Mouse (Mus musculus): Measurements from ENCODE around the gene Xdh. TPM values are rescaled to one million over a fixed set of nuclear protein-coding genes. Genes with fewer than 3 reads are reported as not detected.

The Xdh gene
- polyA plus RNA-seq, 1 experiment from 2014 or later = 0.52 TPM

DNA sequence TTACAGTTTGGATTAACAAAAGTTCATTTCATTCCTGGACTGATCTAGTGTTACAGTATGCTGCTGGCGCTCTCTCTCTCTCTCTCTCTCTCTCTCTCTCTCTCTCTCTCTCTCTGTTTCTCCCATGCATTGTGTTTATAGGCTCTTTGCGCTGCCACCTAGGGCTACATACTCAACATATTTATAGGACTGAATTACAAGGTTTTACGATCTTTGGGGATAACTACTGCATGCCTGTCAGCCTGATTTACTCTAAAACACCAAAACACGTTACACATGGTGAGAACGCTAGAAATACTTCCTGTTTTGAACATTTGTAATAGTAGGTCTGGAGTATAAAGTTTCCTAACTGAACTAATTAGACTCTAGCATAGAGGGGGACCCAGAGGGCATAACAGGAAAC lies 47.8 kb downstream of the Xdh start:
- 58% methylated on average over 5 of the region's 5 CpGs for whole genome bisulfite sequencing
- no peak for ATAC-seq (ENCODE audit: low read depth)

DNA sequence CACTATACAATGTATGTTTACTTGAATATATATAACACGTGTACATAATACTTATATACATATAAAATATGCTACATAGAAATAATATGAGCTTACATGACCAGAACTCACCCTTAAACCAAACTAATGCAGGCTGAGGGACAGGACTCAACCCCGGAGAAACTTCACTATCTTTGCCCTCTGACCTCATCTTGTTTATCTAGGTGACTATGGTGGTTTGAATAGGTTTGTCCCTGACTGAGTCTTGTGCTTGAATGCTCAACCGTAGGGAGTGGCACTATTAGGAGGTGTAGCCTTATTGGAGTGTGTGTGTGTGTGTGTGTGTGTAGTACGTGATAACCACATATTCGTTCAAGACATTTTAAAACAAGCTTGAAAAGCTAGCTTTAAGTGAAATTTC lies 55.6 kb downstream of the Xdh start:
- Histone ChIP-seq H3K27me3 (no peaks in the 10 kb centered on the region), H3K4me2 (no peak overlapping the region), H3K4me3 (no peak overlapping the region), H3K4me1 (replicated peaks) (no peaks in the 10 kb centered on the region), H3K27ac (replicated peaks) (no peak overlapping the region), H3K9ac (no peak overlapping the region), H3K9me3 (no peaks in the 10 kb centered on the region), H3K36me3 (no peaks in the 10 kb centered on the region)
- WGBS = 87% methylated on average over 5 of the region's 5 CpGs
- ATAC-seq (ENCODE audit: low read depth) = no peak

More for the DNA sequence above, 47.8 kb downstream of the Xdh start:
- no peaks in the 10 kb centered on the region for H3K36me3 ChIP-seq
- H3K27me3 ChIP-seq = no peaks in the 10 kb centered on the region
- no peak overlapping the region for H3K27ac ChIP-seq (replicated peaks)
- no peak overlapping the region for H3K4me3 ChIP-seq
- H3K9ac ChIP-seq = no peak overlapping the region
- no peaks in the 10 kb centered on the region for H3K4me1 ChIP-seq (replicated peaks)
- H3K9me3 ChIP-seq = no peaks in the 10 kb centered on the region
- no peak overlapping the region for H3K4me2 ChIP-seq

DNA sequence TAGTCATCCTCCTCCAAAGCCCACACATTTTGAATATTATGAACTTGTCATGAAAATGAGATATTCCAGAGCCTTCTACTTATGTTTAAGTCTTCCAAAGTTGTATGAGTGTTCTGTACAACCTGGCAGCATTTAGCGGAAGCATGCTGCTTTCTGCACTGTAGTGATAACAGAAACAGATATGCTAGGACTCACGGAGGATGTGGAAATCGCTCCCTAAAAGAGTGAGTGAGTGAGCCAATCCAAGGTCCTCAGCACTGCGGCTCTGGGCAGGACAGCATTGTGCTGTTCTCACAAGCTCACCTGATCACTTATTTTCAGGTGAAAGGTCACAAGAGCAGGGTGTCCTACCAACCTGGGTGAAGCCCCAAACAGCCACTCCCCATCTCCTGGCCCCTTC lies 56.2 kb downstream of the Xdh start:
- no peak for ATAC-seq (ENCODE audit: low read depth)
- no peaks in the 10 kb centered on the region for H3K27me3 ChIP-seq

DNA sequence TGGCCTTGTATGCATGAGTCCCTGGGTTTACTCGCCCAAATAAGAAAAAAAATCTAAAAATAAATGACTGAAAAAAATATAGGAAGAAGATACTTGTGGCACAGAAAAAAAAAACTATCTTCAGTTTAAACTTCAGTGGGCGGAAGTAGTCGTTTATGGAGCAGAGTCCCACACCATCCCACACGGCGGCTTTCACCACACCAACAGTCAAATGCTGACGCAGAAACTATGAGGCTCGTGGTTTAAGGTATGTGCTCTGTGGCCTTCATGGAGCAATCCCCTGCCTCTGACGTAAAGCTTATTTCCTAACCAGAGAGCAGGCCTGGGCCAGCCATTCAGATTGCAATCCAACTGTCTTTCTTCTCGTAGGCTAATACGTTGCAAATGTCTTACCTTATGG lies 56.8 kb downstream of the Xdh start:
- Histone ChIP-seq H3K36me3 (no peaks in the 10 kb centered on the region), H3K4me1 (replicated peaks) (no peaks in the 10 kb centered on the region), H3K4me2 (no peak overlapping the region), H3K27ac (replicated peaks) (no peak overlapping the region), H3K27me3 (no peaks in the 10 kb centered on the region), H3K4me3 (no peak overlapping the region), H3K9ac (no peak overlapping the region), H3K9me3 (no peaks in the 10 kb centered on the region)
- ATAC-seq (ENCODE audit: low read depth) = no peak
- 89% methylated on average over 10 of the region's 10 CpGs for WGBS

More for the DNA sequence above, 56.2 kb downstream of the Xdh start:
- Histone ChIP-seq H3K4me2 (no peak overlapping the region), H3K36me3 (no peaks in the 10 kb centered on the region), H3K9me3 (no peaks in the 10 kb centered on the region), H3K4me3 (no peak overlapping the region), H3K27ac (replicated peaks) (no peak overlapping the region), H3K4me1 (replicated peaks) (no peaks in the 10 kb centered on the region), H3K9ac (no peak overlapping the region)
- 95% methylated on average over 4 of the region's 4 CpGs for WGBS

DNA sequence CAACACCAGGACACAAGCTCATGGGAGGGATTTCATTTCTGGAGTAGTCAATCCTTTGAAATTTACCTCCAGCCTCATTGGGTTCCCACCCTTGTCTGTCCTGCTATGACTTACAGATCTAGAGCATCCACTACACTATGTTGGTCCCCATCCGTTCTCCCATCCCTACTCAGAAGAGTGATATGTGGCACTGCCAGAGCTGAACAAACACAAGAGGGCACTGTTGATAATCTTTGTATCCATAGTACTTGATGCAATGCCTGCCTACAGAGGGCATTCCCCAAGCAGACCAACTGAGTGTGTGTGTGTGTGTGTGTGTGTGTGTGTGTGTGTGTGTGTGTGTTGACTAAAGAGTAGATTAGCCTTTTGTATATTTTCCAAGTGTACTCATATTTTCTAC lies 58.4 kb downstream of the Xdh start:
- H3K4me3 ChIP-seq = no peak overlapping the region
- no peak for ATAC-seq (ENCODE audit: low read depth)
- no peak overlapping the region for H3K4me2 ChIP-seq
- H3K27me3 ChIP-seq = no peaks in the 10 kb centered on the region
- no peaks in the 10 kb centered on the region for H3K4me1 ChIP-seq (replicated peaks)
- 86% methylated on average over 1 of the region's 1 CpGs for WGBS
- H3K36me3 ChIP-seq = no peaks in the 10 kb centered on the region
- no peaks in the 10 kb centered on the region for H3K9me3 ChIP-seq
- no peak overlapping the region for H3K9ac ChIP-seq
- no peak overlapping the region for H3K27ac ChIP-seq (replicated peaks)

DNA sequence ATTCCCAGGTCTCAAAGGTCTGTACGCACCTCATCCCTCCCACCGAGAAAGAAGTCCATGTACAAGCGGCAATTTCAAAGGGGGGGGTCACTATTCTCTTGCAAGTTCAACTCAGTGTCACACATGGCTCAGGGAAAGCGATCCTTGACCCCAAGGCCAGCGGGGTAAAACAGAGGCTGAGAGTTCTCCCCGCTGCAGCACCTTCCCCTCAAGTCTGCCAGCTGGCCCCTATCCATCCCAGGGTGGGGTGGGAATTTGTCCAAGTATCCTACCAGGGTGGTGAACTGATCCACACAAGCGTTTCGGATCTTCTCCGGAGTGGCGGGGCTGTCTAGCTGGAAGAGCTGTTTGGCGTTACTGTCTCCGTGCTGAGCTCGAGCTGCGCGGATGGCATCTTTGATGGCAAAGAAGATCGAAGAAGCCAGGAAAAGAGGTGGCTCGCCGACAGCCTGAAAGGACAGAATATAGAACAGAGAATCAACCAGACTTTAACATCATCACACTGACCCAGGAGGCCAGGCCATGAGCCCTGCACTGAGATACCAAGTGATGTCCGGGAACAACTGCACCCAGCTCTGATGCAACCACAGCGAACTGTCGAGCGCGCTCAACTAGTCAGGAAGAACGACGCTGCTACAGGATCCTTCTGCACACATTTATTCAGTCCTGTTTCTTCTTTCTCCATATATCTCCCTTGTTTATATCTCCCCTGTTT lies 63.8 kb downstream of the Xdh start:
- Histone ChIP-seq H3K27ac (replicated peaks) (no peak overlapping the region), H3K4me1 (replicated peaks) (no peaks in the 10 kb centered on the region; the same call in 1 of the 2 replicates), H3K9ac (no peak overlapping the region), H3K36me3 (no peaks in the 10 kb centered on the region), H3K4me2 (no peak overlapping the region), H3K4me3 (no peak overlapping the region), H3K27me3 (peaks cover 3% of the 10 kb centered on the region; the same call in 1 of the 2 replicates), H3K9me3 (no peaks in the 10 kb centered on the region)
- ATAC-seq (ENCODE audit: low read depth) = no peak
- 91% methylated on average over 25 of the region's 25 CpGs for WGBS

DNA sequence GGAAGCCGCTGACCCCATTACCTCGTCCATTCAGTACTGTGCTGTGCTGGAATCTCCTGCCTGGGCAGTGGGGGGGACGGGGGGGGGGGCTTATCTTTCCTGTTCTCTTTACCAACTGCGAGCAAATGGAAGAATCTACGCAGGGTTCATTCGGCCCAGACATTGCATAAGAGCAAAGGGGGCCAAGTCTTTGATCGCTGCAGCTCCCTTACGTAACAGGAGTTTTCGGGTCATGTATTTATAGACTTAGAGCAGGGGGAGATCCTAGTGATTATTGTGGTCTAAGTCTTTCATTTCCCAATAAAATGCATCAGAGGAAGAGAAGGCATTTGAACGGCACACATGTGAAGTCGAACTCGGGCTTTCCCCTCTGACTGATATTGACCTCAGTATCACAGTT lies 66.7 kb downstream of the Xdh start:
- H3K4me1 ChIP-seq (replicated peaks) = no peaks in the 10 kb centered on the region; the same call in 1 of the 2 replicates
- ATAC-seq (ENCODE audit: low read depth) = no peak
- H3K27me3 ChIP-seq = peaks cover 4% of the 10 kb centered on the region; the same call in 1 of the 2 replicates
- no peaks in the 10 kb centered on the region for H3K36me3 ChIP-seq
- WGBS = 84% methylated on average over 12 of the region's 12 CpGs
- H3K9ac ChIP-seq = no peak overlapping the region
- no peaks in the 10 kb centered on the region for H3K9me3 ChIP-seq
- H3K27ac ChIP-seq (replicated peaks) = no peak overlapping the region
- no peak overlapping the region for H3K4me2 ChIP-seq
- no peak overlapping the region for H3K4me3 ChIP-seq

DNA sequence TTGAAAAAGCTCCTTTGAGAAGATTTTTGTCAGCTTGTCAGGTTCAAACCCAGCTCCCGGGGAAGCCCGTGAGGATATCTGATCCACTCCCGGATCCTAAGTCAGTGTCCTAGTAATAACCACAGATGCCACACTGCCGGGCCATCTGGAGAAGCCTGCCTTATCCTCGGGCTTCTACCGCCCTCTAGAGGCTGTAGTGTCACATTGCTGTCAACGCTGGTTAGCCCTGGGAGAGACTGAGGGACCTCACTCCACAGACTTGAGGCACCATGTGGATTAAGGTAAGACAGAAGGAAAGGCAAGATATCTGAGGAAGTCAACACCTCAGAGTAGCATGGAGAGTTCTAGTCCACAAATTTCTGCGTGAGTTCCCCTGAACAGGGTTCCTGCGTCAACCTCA lies 67.8 kb downstream of the Xdh start:
- H3K27me3 ChIP-seq = peaks cover 4% of the 10 kb centered on the region; the same call in 1 of the 2 replicates
- H3K9me3 ChIP-seq = no peaks in the 10 kb centered on the region
- ATAC-seq (ENCODE audit: low read depth) = peak; percentile 87
- no peak overlapping the region for H3K27ac ChIP-seq (replicated peaks)
- H3K36me3 ChIP-seq = no peaks in the 10 kb centered on the region
- peak overlapping the region; percentile 12; the same call in 1 of the 2 replicates for H3K9ac ChIP-seq
- H3K4me1 ChIP-seq (replicated peaks) = no peaks in the 10 kb centered on the region; the same call in 1 of the 2 replicates
- no peak overlapping the region for H3K4me2 ChIP-seq
- WGBS = 14% methylated on average over 9 of the region's 9 CpGs
- no peak overlapping the region for H3K4me3 ChIP-seq

DNA sequence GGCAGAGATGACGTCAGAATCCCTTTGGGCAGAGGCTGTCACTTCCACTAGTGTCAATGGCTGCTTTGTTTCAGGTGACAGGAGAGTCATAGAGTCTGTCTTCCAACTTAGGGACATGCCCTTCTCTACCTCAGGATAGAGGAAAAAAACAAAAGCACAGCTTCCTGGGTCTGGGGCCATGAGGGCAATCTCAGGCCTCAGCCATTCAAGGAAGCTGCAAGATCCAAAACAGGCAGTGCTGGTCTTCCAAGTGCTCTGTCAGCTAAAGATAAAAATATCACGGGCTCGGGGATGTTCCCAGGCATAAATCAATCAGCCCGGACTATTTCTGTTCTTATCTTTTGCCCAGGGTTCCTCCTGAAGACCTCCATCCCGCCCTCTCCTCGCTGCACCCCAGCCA lies 68.7 kb downstream of the Xdh start:
- H3K4me3 ChIP-seq = no peak overlapping the region
- 67% methylated on average over 6 of the region's 6 CpGs for WGBS
- no peak for ATAC-seq (ENCODE audit: low read depth)
- H3K4me1 ChIP-seq (replicated peaks) = no peaks in the 10 kb centered on the region; the same call in 1 of the 2 replicates
- H3K36me3 ChIP-seq = no peaks in the 10 kb centered on the region
- no peak overlapping the region for H3K9ac ChIP-seq
- H3K4me2 ChIP-seq = no peak overlapping the region
- no peaks in the 10 kb centered on the region for H3K9me3 ChIP-seq
- peaks cover 4% of the 10 kb centered on the region; the same call in 1 of the 2 replicates for H3K27me3 ChIP-seq
- H3K27ac ChIP-seq (replicated peaks) = no peak overlapping the region

DNA sequence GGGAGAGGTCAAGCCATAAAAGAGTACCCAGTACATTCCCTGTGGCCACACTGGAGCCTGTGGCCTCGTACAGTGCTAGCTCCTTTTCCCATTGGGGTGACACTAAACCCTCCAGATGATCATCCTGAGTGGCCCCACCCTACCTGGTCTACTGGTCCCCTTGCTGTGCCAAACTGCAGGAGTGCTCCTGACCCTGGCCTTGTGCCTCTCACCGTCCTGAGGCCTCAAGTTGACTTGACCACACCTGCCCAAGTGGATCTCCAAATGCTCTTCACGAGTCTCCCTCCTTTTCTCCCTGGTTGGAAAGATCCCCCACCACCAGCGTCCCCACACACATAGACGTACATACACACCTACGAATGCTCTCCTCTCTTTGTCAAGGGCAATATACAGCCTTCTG lies 69.7 kb downstream of the Xdh start:
- Histone ChIP-seq H3K4me3 (no peak overlapping the region), H3K9ac (no peak overlapping the region), H3K27me3 (peaks cover 4% of the 10 kb centered on the region; the same call in 1 of the 2 replicates), H3K36me3 (no peaks in the 10 kb centered on the region), H3K27ac (replicated peaks) (no peak overlapping the region), H3K4me2 (no peak overlapping the region), H3K4me1 (replicated peaks) (no peaks in the 10 kb centered on the region; the same call in 1 of the 2 replicates), H3K9me3 (no peaks in the 10 kb centered on the region)
- no peak for ATAC-seq (ENCODE audit: low read depth)
- WGBS = 87% methylated on average over 6 of the region's 6 CpGs

DNA sequence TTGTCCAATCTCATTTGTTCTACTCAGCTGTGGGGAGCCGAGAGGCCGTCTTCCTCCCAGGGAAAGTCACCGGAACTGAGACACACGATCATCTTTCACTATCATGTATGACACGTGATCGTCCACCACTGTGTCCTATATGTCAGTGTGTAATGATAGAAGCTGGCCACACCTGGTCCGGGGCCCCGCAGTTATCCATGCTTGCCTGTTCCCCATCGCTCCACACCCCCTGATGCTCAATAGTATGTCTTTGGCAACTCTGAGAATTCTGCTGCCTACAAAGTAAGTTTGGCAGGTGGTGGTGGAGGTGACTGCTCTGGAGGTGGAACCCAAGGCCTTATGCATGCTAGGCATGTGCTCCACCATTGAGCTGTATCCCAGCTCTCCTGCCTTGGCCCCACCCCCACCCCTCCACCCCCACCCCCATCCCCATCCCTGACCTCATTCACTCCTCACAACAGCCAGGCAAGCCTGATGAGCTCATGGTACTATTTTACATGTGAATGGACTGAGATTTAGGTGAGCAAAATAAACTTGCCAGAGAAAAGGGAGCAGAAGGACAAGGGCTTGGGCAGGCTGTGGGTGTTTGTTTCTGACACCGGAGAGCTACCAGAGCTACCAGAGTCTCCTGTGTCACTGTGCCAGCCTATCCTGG lies 70.6 kb downstream of the Xdh start:
- Histone ChIP-seq H3K9ac (no peak overlapping the region), H3K4me3 (no peak overlapping the region), H3K4me1 (replicated peaks) (no peaks in the 10 kb centered on the region; the same call in 1 of the 2 replicates), H3K9me3 (no peaks in the 10 kb centered on the region), H3K36me3 (no peaks in the 10 kb centered on the region), H3K27me3 (peaks cover 4% of the 10 kb centered on the region; the same call in 1 of the 2 replicates), H3K4me2 (no peak overlapping the region), H3K27ac (replicated peaks) (no peak overlapping the region)
- ATAC-seq (ENCODE audit: low read depth) = no peak
- WGBS = 85% methylated on average over 10 of the region's 10 CpGs

DNA sequence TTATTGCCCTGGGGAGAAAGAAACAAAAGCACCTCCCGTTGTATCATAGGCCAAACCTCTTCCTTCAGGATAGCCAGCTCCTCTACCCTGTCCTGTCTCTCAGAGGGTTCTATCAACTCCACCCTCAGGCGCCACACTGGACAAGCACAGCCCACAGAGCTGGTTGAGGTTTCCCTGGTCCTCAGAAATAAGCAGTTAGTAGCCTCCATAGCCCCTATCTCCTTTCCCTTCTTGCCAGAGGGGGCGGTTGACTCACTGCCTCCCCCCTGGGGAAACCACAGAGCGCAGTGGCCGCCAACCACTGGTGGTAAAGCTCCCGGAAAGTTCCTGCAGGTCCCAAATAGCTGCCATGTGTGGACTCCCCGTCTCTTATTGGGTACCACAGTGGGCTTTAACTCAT lies 74.3 kb downstream of the Xdh start:
- Histone ChIP-seq H3K9me3 (no peaks in the 10 kb centered on the region), H3K27ac (replicated peaks) (no peak overlapping the region), H3K4me2 (no peak overlapping the region), H3K27me3 (no peaks in the 10 kb centered on the region), H3K4me3 (no peak overlapping the region), H3K4me1 (replicated peaks) (no peaks in the 10 kb centered on the region), H3K9ac (no peak overlapping the region), H3K36me3 (no peaks in the 10 kb centered on the region)
- 82% methylated on average over 7 of the region's 7 CpGs for WGBS
- no peak for ATAC-seq (ENCODE audit: low read depth)
